Mouse (Mus musculus): ENCODE data around the gene Bcl7c. TPM values are rescaled to one million over a fixed set of nuclear protein-coding genes. Genes with fewer than 3 reads are reported as not detected.
"Not testable (repeated sequence)": the region's sequence is repeated elsewhere in the genome, so short reads cannot be mapped to it uniquely, and the experiment has no call there.

Bcl7c gene
- total and polyA plus RNA-seq, 2 experiments from 2014 or later = 48.8 to 86.8 TPM

DNA sequence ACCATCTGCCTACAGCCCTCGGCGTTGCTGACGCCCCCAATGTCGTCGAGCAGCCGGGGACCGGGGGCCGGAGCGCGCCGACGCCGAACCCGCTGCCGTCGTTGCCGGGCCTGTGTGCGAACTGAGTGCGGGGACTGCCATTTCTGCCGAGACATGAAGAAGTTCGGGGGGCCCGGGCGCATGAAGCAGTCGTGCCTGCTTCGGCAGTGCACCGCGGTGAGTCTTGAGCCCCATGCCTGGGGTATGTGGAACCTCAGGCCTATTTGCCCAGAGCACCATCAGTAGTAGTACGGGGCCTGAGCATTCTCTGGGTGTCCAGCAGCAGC, 39.5 kb upstream of the Bcl7c start:
- Histone ChIP-seq H3K9me3 (ENCODE audit: low read length) (no peaks in the 10 kb centered on the region), H3K36me3 (ENCODE audit: insufficient read depth, low read length) (peaks cover 43% of the 10 kb centered on the region), H3K27me3 (ENCODE audit: insufficient read depth, low read length) (no peaks in the 10 kb centered on the region), H3K4me1 (ENCODE audit: insufficient read depth, low read length) (no peaks in the 10 kb centered on the region), H3K9ac (replicated peaks; ENCODE audit: low read length) (no peak overlapping the region), H3K4me3 (ENCODE audit: low read length) (no peak overlapping the region), H3K4me2 (ENCODE audit: low read depth, low read length) (no peak overlapping the region), H3K27ac (no peak overlapping the region)
- WGBS = 91% methylated on average over 28 of the region's 28 CpGs
- DNase-seq (ENCODE audit: low spot score) = no peak
- no peak for TF ChIP-seq CTCF (IDR thresholded peaks at IDR 0.05; ENCODE audit: low read depth)
- no peak for ATAC-seq

GRCm38 (mm10) chr7:127747559-127748234, 39.0 kb upstream of the Bcl7c start:
- Histone ChIP-seq H3K4me1 (ENCODE audit: insufficient read depth, low read length) (no peaks in the 10 kb centered on the region), H3K27ac (peak overlapping the region; percentile 87; the same call in 1 of the 2 replicates), H3K4me3 (ENCODE audit: low read length) (peak overlapping the region; percentile 70), H3K36me3 (ENCODE audit: insufficient read depth, low read length) (peaks cover 38% of the 10 kb centered on the region), H3K9ac (replicated peaks; ENCODE audit: low read length) (peak overlapping the region; percentile 73), H3K27me3 (ENCODE audit: insufficient read depth, low read length) (no peaks in the 10 kb centered on the region), H3K9me3 (ENCODE audit: low read length) (no peaks in the 10 kb centered on the region), H3K4me2 (ENCODE audit: low read depth, low read length) (peak overlapping the region; percentile 87)
- 41% methylated on average over 6 of the region's 6 CpGs for WGBS
- ATAC-seq (no peak), DNase-seq (ENCODE audit: low spot score) (no peak)
- no peak for TF ChIP-seq CTCF (IDR thresholded peaks at IDR 0.05; ENCODE audit: low read depth)

GRCm38 (mm10) chr7:127746494-127747491, 38.1 kb upstream of the Bcl7c start:
- no peaks in the 10 kb centered on the region for H3K9me3 ChIP-seq (ENCODE audit: low read length)
- WGBS = under 1% methylated on average over 28 of the region's 62 CpGs
- peak; percentile 48 for DNase-seq (ENCODE audit: low spot score)
- no peaks in the 10 kb centered on the region for H3K27me3 ChIP-seq (ENCODE audit: insufficient read depth, low read length)
- no peak for ATAC-seq
- TF ChIP-seq CTCF (IDR thresholded peaks at IDR 0.05; ENCODE audit: low read depth) = no peak
- peak overlapping the region; percentile 87 for H3K4me2 ChIP-seq (ENCODE audit: low read depth, low read length)
- no peaks in the 10 kb centered on the region for H3K4me1 ChIP-seq (ENCODE audit: insufficient read depth, low read length)
- peak overlapping the region; percentile 70 for H3K4me3 ChIP-seq (ENCODE audit: low read length)
- peaks cover 29% of the 10 kb centered on the region for H3K36me3 ChIP-seq (ENCODE audit: insufficient read depth, low read length)
- H3K27ac ChIP-seq = peak overlapping the region; percentile 87
- peak overlapping the region; percentile 73 for H3K9ac ChIP-seq (replicated peaks; ENCODE audit: low read length)

DNA sequence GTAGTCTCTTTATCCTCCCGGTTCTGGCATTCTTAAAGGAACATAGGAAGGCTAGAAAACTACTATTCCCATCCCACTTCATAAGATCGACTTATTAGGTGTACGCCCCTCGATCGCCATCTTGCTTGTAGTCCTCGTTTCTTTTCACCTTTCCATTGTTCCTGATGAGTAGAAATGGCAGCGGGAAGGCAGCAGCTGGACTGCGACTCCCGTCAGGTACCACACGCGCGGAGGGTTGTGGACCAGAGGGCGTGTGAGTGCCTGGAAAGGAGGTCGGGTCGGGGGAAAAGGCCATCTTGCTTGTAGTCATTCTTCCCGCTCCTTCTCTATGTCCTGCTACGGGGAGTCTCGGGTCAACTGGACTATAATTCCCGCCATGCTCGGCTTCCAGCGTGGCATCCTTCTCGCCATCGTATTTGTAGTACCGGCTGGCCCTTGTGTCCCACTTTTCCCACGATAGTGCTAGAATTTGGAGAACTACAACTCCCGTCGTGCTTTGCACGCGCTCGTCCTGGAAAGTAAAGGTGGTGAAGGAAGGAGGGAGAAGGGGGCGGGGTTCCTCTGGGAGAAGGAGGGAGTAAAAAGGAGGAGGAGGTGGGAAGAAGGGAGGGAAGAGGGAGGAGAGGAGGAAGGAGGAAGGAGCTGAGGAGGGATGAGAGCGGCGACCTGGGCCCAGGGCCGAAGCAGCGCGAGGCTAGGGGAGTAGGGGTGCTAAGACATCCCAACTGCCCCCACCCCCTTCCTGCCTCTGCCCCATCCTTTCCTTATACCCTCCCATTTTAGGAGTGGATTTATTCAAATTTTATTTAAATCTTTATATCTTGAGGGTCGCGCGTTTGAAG, 37.1 kb upstream of the Bcl7c start:
- no peak for TF ChIP-seq CTCF (IDR thresholded peaks at IDR 0.05; ENCODE audit: low read depth)
- Histone ChIP-seq H3K9ac (replicated peaks; ENCODE audit: low read length) (peak overlapping the region; percentile 73), H3K36me3 (ENCODE audit: insufficient read depth, low read length) (peaks cover 20% of the 10 kb centered on the region), H3K27me3 (ENCODE audit: insufficient read depth, low read length) (no peaks in the 10 kb centered on the region), H3K4me3 (ENCODE audit: low read length) (peak overlapping the region; percentile 70), H3K4me2 (ENCODE audit: low read depth, low read length) (peak overlapping the region; percentile 87), H3K27ac (peak overlapping the region; percentile 87), H3K9me3 (ENCODE audit: low read length) (no peaks in the 10 kb centered on the region), H3K4me1 (ENCODE audit: insufficient read depth, low read length) (no peaks in the 10 kb centered on the region)
- peak; percentile 99 for DNase-seq (ENCODE audit: low spot score)
- peak; percentile 91 for ATAC-seq
- under 1% methylated on average over 39 of the region's 39 CpGs for WGBS

- DNase-seq (ENCODE audit: low spot score) (peak; percentile 98), ATAC-seq (peak; percentile 89)
- Histone ChIP-seq H3K4me1 (ENCODE audit: insufficient read depth, low read length) (no peaks in the 10 kb centered on the region), H3K4me3 (ENCODE audit: low read length) (peak overlapping the region; percentile 70), H3K27me3 (ENCODE audit: insufficient read depth, low read length) (no peaks in the 10 kb centered on the region), H3K4me2 (ENCODE audit: low read depth, low read length) (peak overlapping the region; percentile 87), H3K27ac (peak overlapping the region; percentile 87), H3K36me3 (ENCODE audit: insufficient read depth, low read length) (peaks cover 13% of the 10 kb centered on the region), H3K9ac (replicated peaks; ENCODE audit: low read length) (peak overlapping the region; percentile 51), H3K9me3 (ENCODE audit: low read length) (no peaks in the 10 kb centered on the region)
- no peak for TF ChIP-seq CTCF (IDR thresholded peaks at IDR 0.05; ENCODE audit: low read depth)
- WGBS = under 1% methylated on average over 19 of the region's 19 CpGs
These were observed 36.5 kb upstream of the Bcl7c start for GRCm38 (mm10) chr7:127745251-127745651.

DNA sequence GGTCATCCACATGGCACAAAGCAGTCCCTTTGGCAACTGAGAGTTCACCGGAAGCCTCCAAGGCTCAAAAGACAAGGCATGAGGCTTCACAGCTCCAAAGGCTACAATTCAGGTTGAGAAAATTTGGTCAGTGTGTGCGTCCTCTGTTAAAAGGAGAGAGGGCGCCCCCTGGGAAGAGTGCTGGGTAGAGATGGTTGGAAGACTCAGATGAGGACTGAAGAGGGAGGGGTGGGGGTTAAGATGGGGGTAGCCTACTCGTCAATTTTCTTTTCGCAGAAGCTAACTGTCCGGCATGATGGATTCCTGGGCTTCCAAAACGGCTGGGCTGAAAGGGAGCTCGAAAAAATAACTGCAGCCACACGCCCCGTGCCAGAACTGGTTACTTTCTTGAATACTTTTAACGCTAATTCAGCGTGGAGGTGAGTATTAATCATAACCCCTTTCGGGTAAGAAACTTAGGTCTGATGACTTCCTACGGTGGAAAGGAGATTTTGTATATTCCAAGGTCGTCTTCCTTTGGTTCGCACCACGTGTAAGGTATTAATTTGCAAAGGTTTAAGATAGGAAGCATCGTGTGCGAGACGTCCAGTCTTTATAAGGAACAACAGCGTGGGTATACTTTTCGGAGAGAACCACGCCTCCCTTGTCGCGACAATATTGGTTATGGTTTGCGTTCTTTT, 35.8 kb upstream of the Bcl7c start, which contains the start of gene Fbxl19:
Gene Fbxl19 (plus strand): TSS at position 178 of the 680 bp plus-strand sequence.
- no peak for ATAC-seq
- Histone ChIP-seq H3K36me3 (ENCODE audit: insufficient read depth, low read length) (peaks cover 6% of the 10 kb centered on the region), H3K27ac (peak within 1 kb of the TSS; percentile 87), H3K4me2 (ENCODE audit: low read depth, low read length) (peak within 1 kb of the TSS; percentile 87), H3K9ac (replicated peaks; ENCODE audit: low read length) (peak within 1 kb of the TSS; percentile 51), H3K9me3 (ENCODE audit: low read length) (no peaks in the 10 kb centered on the region), H3K4me3 (ENCODE audit: low read length) (peak within 1 kb of the TSS; percentile 70), H3K4me1 (ENCODE audit: insufficient read depth, low read length) (no peaks in the 10 kb centered on the region), H3K27me3 (ENCODE audit: insufficient read depth, low read length) (no peaks in the 10 kb centered on the region)
- under 1% methylated on average over 26 of the region's 26 CpGs for WGBS
- peak; percentile 69 for TF ChIP-seq CTCF (IDR thresholded peaks at IDR 0.05; ENCODE audit: low read depth)
- DNase-seq (ENCODE audit: low spot score) = peak; percentile 86

GRCm38 (mm10) chr7:127732066-127732465, 23.3 kb upstream of the Bcl7c start, which contains the start of gene Ctf2:
TSS of gene Ctf2 (minus strand) at chr7:127732166.
- not testable (repeated sequence) for H3K27me3 ChIP-seq (ENCODE audit: insufficient read depth, low read length); DNase-seq (ENCODE audit: low spot score); H3K36me3 ChIP-seq (ENCODE audit: insufficient read depth, low read length); H3K27ac ChIP-seq; H3K9me3 ChIP-seq (ENCODE audit: low read length); ATAC-seq; H3K4me1 ChIP-seq (ENCODE audit: insufficient read depth, low read length); H3K9ac ChIP-seq (replicated peaks; ENCODE audit: low read length); H3K4me2 ChIP-seq (ENCODE audit: low read depth, low read length); H3K4me3 ChIP-seq (ENCODE audit: low read length)
- WGBS = no CpG with 5 or more reads among the region's 5 CpGs
